10 mouse cellular contexts compared by ENCODE assay signal in genomic region chr12:80150624-80151023, GRCm38 (mm10). TPM values are rescaled to one million over a fixed set of nuclear protein-coding genes. Genes with fewer than 3 reads are reported as not detected.
DNase-seq lines count a peak whose midpoint lies in the region; ATAC-seq and TF ChIP-seq lines count a peak whose summit lies in the region.
"Had no signal": no experiment of that assay in that cellular context is flagged by ENCODE, and none has a peak within 500 bp of the region (broad histone marks: within the 10 kb centered on the region; RNA-seq: fewer than 3 reads in every experiment).

No protein-coding gene starts in this region.

- peaks cover 0 to 8% of the 10 kb centered on the region in 2 experiments; a peak in 3 of 4 replicates for H3K4me1 ChIP-seq in heart, embryonic 14.5 days (ENCODE audit: control insufficient read depth in 2 of 2, insufficient read depth in 2 of 2, low read length in 2 of 2)
- peaks cover 19% of the 10 kb centered on the region for H3K4me1 ChIP-seq in lung, embryonic 16.5 days (replicated peaks; ENCODE audit: control insufficient read depth, insufficient read depth, low read length)

- no peak for TF ChIP-seq CTCF in left cerebral cortex, adult 2 months (IDR thresholded peaks at IDR 0.05)

- ATAC-seq in heart, embryonic 14.5 days (ENCODE audit: insufficient number of reproducible peaks, insufficient read depth, low FRiP score, low read depth): no peak
- ATAC-seq in lung, embryonic 16.5 days (ENCODE audit: low read depth): no peak

- intact Hi-C loops in left cerebral cortex, adult 2 months (cut with DNase I): loop anchor here (10.0 kb wide), 1 partner anchor 314 kb away; the partner anchor contains the start of gene Exd2

- 32% methylated on average over 8 of the region's 8 CpGs for WGBS in heart, embryonic 14.5 days
- WGBS in lung, embryonic 16.5 days: 25% methylated on average over 8 of the region's 8 CpGs

- DNase-seq in heart, adult 11 months: no peak
- peak; percentile 68 for DNase-seq in adrenal gland, postnatal 10 days
- peak; percentile 61 for DNase-seq in heart, postnatal 4 days
- DNase-seq in layer of hippocampus, postnatal 14 days (ENCODE audit: low spot score in 2 of 2): no peak
- no peak for DNase-seq in left cerebral cortex, adult 2 months (ENCODE audit: extremely low spot score in 1 of 2, low spot score in 2 of 2)
- no peak for DNase-seq in right cerebral cortex, postnatal 4 days

- H3K9me3 ChIP-seq in heart, embryonic 14.5 days (ENCODE audit: control insufficient read depth, low read length): 0 out of 2 replicates have a peak, but pooled peaks cover 4% of the 10 kb centered on the region
- H3K9me3 ChIP-seq in lung, embryonic 16.5 days (ENCODE audit: control insufficient read depth, low read length): no peaks in the 10 kb centered on the region
- H3K9me3 ChIP-seq: stomach, embryonic 15.5 days had no signal

- H3K9ac ChIP-seq in heart, embryonic 14.5 days (ENCODE audit: low read length): no peak overlapping the region
- no peak overlapping the region for H3K9ac ChIP-seq in lung, embryonic 16.5 days (ENCODE audit: low read length)
- H3K9ac ChIP-seq: limb, embryonic 13.5 days; stomach, embryonic 15.5 days had no signal

- no peak overlapping the region for H3K4me3 ChIP-seq in heart, embryonic 14.5 days (ENCODE audit: control insufficient read depth in 1 of 2, insufficient read depth in 1 of 2, low read depth in 1 of 2, low read length in 2 of 2)
- no peak overlapping the region for H3K4me3 ChIP-seq in lung, embryonic 16.5 days (ENCODE audit: low read length)
- H3K4me3 ChIP-seq in left cerebral cortex, adult 2 months: no peak overlapping the region
- H3K4me3 ChIP-seq: limb, embryonic 13.5 days; stomach, embryonic 15.5 days had no signal

- no peaks in the 10 kb centered on the region for H3K36me3 ChIP-seq in heart, embryonic 14.5 days (ENCODE audit: control insufficient read depth, insufficient read depth, low read length)
- H3K36me3 ChIP-seq in lung, embryonic 16.5 days (ENCODE audit: control insufficient read depth, insufficient read depth, low read length): no peaks in the 10 kb centered on the region
- H3K36me3 ChIP-seq: limb, embryonic 13.5 days; stomach, embryonic 15.5 days had no signal

- peak overlapping the region; percentile 19; the same call in 1 of the 2 replicates for H3K4me2 ChIP-seq in heart, embryonic 14.5 days (ENCODE audit: low read length)
- 0 out of 2 replicates have a peak overlapping the region, but pooled peaks have one; percentile 11 for H3K4me2 ChIP-seq in lung, embryonic 16.5 days (ENCODE audit: low read depth, low read length)
- H3K4me2 ChIP-seq: limb, embryonic 13.5 days; stomach, embryonic 15.5 days had no signal

- H3K27ac ChIP-seq in heart, embryonic 14.5 days (replicated peaks in 1 of 2; ENCODE audit: control insufficient read depth in 1 of 2, insufficient read depth in 1 of 2, low read depth in 2 of 2, low read length in 2 of 2): no peak overlapping the region
- H3K27ac ChIP-seq in lung, embryonic 16.5 days (ENCODE audit: low read length): no peak overlapping the region
- H3K27ac ChIP-seq in left cerebral cortex, adult 2 months: no peak overlapping the region
- H3K27ac ChIP-seq: limb, embryonic 13.5 days; stomach, embryonic 15.5 days had no signal

- H3K27me3 ChIP-seq in heart, embryonic 14.5 days (ENCODE audit: control insufficient read depth, insufficient read depth, low read length): no peaks in the 10 kb centered on the region
- no peaks in the 10 kb centered on the region for H3K27me3 ChIP-seq in lung, embryonic 16.5 days (ENCODE audit: control insufficient read depth, insufficient read depth, low read depth, low read length)
- H3K27me3 ChIP-seq: limb, embryonic 13.5 days; stomach, embryonic 15.5 days had no signal

RNA-seq across cellular contexts. Expression of gene Zfp36l1, which starts 37.8 kb away (rescaled TPM):
- polyA plus RNA-seq in heart, embryonic 14.5 days (2014; fragmentation: Nextera tagmentation; extraction: Ambion mirVana): 103 and 125 TPM in 2 replicates
- 100 to 1,000 TPM; 190 to 228 TPM for total RNA-seq in adrenal gland, postnatal 10 days (2021)
- total RNA-seq in heart, postnatal 4 days (2021): 100 to 1,000 TPM; 174 to 188 TPM
- polyA plus RNA-seq in lung, embryonic 16.5 days (2015; fragmentation: Nextera tagmentation; extraction: Ambion mirVana): 131 and 152 TPM in 2 replicates
- total RNA-seq in layer of hippocampus, postnatal 14 days (2021): 10 to 100 TPM; 48.3 to 50.3 TPM
- 10 to 100 TPM; 32.7 to 39.2 TPM for total RNA-seq in left cerebral cortex, adult 2 months (2021)

Comparison
In these comparisons a context has a peak if more than half of its experiments do, and no peak if none do; other contexts are left out.
1. DNase-seq: peak in adrenal gland, postnatal 10 days (single experiment) and heart, postnatal 4 days (single experiment); none in heart, adult 11 months (single experiment), layer of hippocampus, postnatal 14 days (0 of 2), left cerebral cortex, adult 2 months (0 of 2) and right cerebral cortex, postnatal 4 days (single experiment).